In genomic region chr4:46356351-46357133, GRCm38 (mm10) we compare ENCODE assay signal across 9 mouse cellular contexts. TPM values are rescaled to one million over a fixed set of nuclear protein-coding genes. Genes with fewer than 3 reads are reported as not detected.
DNase-seq lines count a peak whose midpoint lies in the region; ATAC-seq and TF ChIP-seq lines count a peak whose summit lies in the region.
"Had no signal": no experiment of that assay in that cellular context is flagged by ENCODE, and none has a peak within 500 bp of the region (broad histone marks: within the 10 kb centered on the region; RNA-seq: fewer than 3 reads in every experiment).

No protein-coding gene starts in this region.

- WGBS in forebrain, postnatal 0 days, result 51% methylated on average over 12 of the region's 12 CpGs
- WGBS in forebrain, embryonic 15.5 days, result 48% methylated on average over 12 of the region's 12 CpGs
- WGBS in lung, adult 2 months, result 47% methylated on average over 12 of the region's 12 CpGs

- H3K9ac ChIP-seq in forebrain, postnatal 0 days, result no peak overlapping the region
- no peak overlapping the region for H3K9ac ChIP-seq in forebrain, embryonic 15.5 days (replicated peaks)
- H3K9ac ChIP-seq: limb, embryonic 15.5 days had no signal

- H3K4me2 ChIP-seq in forebrain, postnatal 0 days (ENCODE audit: low read depth), result no peak overlapping the region
- no peak overlapping the region for H3K4me2 ChIP-seq in forebrain, embryonic 15.5 days (replicated peaks)
- H3K4me2 ChIP-seq: limb, embryonic 15.5 days had no signal

- intact Hi-C loops in heart, postnatal 14 days (cut with DNase I), result no loop called here

- TF ChIP-seq POLR2A in lung, adult 2 months (IDR thresholded peaks at IDR 0.05; ENCODE audit: borderline replicate concordance, extremely low read depth, low read depth, low read length), result no peak

- DNase-seq in forebrain, postnatal 0 days, result no peak
- DNase-seq in urinary bladder, postnatal 14 days (ENCODE audit: low spot score), result peak; percentile 65
- no peak for DNase-seq in urinary bladder, postnatal 10 days (ENCODE audit: low spot score)
- peak; percentile 61 to 74 for DNase-seq in heart, postnatal 14 days
- peak; percentile 55 for DNase-seq in lung, adult 2 months
- DNase-seq in spleen, postnatal 14 days (ENCODE audit: low spot score in 2 of 2), result peak; percentile 29 to 60

- H3K4me3 ChIP-seq in forebrain, postnatal 0 days (ENCODE audit: low read depth, low read length), result no peak overlapping the region
- no peak overlapping the region for H3K4me3 ChIP-seq in forebrain, embryonic 15.5 days
- no peak overlapping the region for H3K4me3 ChIP-seq in lung, adult 2 months (replicated peaks; ENCODE audit: extremely low read depth, low read depth, low read length)
- H3K4me3 ChIP-seq: limb, embryonic 15.5 days had no signal

- no peaks in the 10 kb centered on the region for H3K36me3 ChIP-seq in forebrain, postnatal 0 days (ENCODE audit: insufficient read depth)
- no peaks in the 10 kb centered on the region for H3K36me3 ChIP-seq in forebrain, embryonic 15.5 days
- H3K36me3 ChIP-seq: limb, embryonic 15.5 days had no signal

- peak; percentile 75 for TF ChIP-seq CTCF in forebrain, postnatal 0 days (IDR thresholded peaks at IDR 0.05; ENCODE audit: low read depth)
- peak; percentile 67 for TF ChIP-seq CTCF in lung, adult 2 months (IDR thresholded peaks at IDR 0.05; ENCODE audit: insufficient read depth, low read length)

- peaks cover 10% of the 10 kb centered on the region for H3K27me3 ChIP-seq in forebrain, postnatal 0 days (ENCODE audit: insufficient read depth, low read length)
- peaks cover 19% of the 10 kb centered on the region; the same call in 1 of the 2 replicates for H3K27me3 ChIP-seq in forebrain, embryonic 15.5 days

- H3K4me1 ChIP-seq in forebrain, postnatal 0 days (ENCODE audit: insufficient read depth), result no peaks in the 10 kb centered on the region
- no peaks in the 10 kb centered on the region for H3K4me1 ChIP-seq in forebrain, embryonic 15.5 days
- H3K4me1 ChIP-seq in lung, adult 2 months (ENCODE audit: control insufficient read depth, insufficient read depth, low read length), result no peaks in the 10 kb centered on the region

- H3K9me3 ChIP-seq in forebrain, postnatal 0 days (ENCODE audit: low read length), result no peaks in the 10 kb centered on the region
- H3K9me3 ChIP-seq in forebrain, embryonic 15.5 days, result no peaks in the 10 kb centered on the region
- H3K9me3 ChIP-seq: limb, embryonic 15.5 days had no signal

- no peak for ATAC-seq in forebrain, postnatal 0 days
- no peak for ATAC-seq in forebrain, embryonic 15.5 days (replicated peaks)
- peak; percentile 76 for ATAC-seq in common myeloid progenitor, adult 5-6 weeks (replicated peaks; ENCODE audit: low read depth, poor library complexity, severe bottlenecking)

- no peak overlapping the region for H3K27ac ChIP-seq in forebrain, postnatal 0 days (ENCODE audit: low read depth, low read length)
- H3K27ac ChIP-seq in forebrain, embryonic 15.5 days (replicated peaks), result no peak overlapping the region
- H3K27ac ChIP-seq: limb, embryonic 15.5 days had no signal

RNA-seq across cellular contexts. Expression of gene Foxe1, which starts 13.1 kb away (rescaled TPM):
- 0.05 TPM in 1 of 2 replicates, not detected in the other for total RNA-seq in forebrain, postnatal 0 days (2014; rRNA removed)
- not detected in 2 replicates for polyA plus RNA-seq in forebrain, postnatal 0 days (2015; fragmentation: Nextera tagmentation; extraction: Ambion mirVana)
- polyA plus RNA-seq in forebrain, embryonic 15.5 days (2015; fragmentation: Nextera tagmentation; extraction: Ambion mirVana), result not detected in 2 replicates
- 0.34 TPM in 1 of 2 replicates, not detected in the other for total RNA-seq in common myeloid progenitor, adult 5-6 weeks (2017)
- not detected for total RNA-seq in heart, postnatal 14 days (2021)
- 1.6 TPM in 1 of 2 replicates, not detected in the other for polyA plus RNA-seq in lung, adult 2 months (2012; rRNA removed)

RNA-seq across cellular contexts. Expression of gene Trmo, which starts 32.7 kb away (rescaled TPM):
- total RNA-seq in forebrain, postnatal 0 days (2014; rRNA removed), result 9.0 and 10.4 TPM in 2 replicates
- 6.5 and 6.7 TPM in 2 replicates for polyA plus RNA-seq in forebrain, postnatal 0 days (2015; fragmentation: Nextera tagmentation; extraction: Ambion mirVana)
- polyA plus RNA-seq in forebrain, embryonic 15.5 days (2015; fragmentation: Nextera tagmentation; extraction: Ambion mirVana), result 11.5 and 12.7 TPM in 2 replicates
- 9.7 and 17.0 TPM in 2 replicates for total RNA-seq in common myeloid progenitor, adult 5-6 weeks (2017)
- 1 to 10 TPM; 4.3 to 4.8 TPM for total RNA-seq in heart, postnatal 14 days (2021)
- polyA plus RNA-seq in lung, adult 2 months (2012; rRNA removed), result 4.3 and 5.5 TPM in 2 replicates

RNA-seq across cellular contexts. Expression of gene Hemgn, which starts 56.8 kb away (rescaled TPM):
- total RNA-seq in forebrain, postnatal 0 days (2014; rRNA removed), result not detected in 2 replicates
- not detected in 2 replicates for polyA plus RNA-seq in forebrain, postnatal 0 days (2015; fragmentation: Nextera tagmentation; extraction: Ambion mirVana)
- 0.24 TPM in 1 of 2 replicates, not detected in the other for polyA plus RNA-seq in forebrain, embryonic 15.5 days (2015; fragmentation: Nextera tagmentation; extraction: Ambion mirVana)
- 64.2 and 76.9 TPM in 2 replicates for total RNA-seq in common myeloid progenitor, adult 5-6 weeks (2017)
- under 1 TPM; 0.54 to 0.60 TPM for total RNA-seq in heart, postnatal 14 days (2021)
- not detected in 2 replicates for polyA plus RNA-seq in lung, adult 2 months (2012; rRNA removed)

Comparison
In these comparisons a context has a peak if more than half of its experiments do, and no peak if none do; other contexts are left out.
1. DNase-seq: peak in urinary bladder, postnatal 14 days (single experiment), heart, postnatal 14 days (2 of 2), lung, adult 2 months (single experiment) and spleen, postnatal 14 days (2 of 2); none in forebrain, postnatal 0 days (single experiment) and urinary bladder, postnatal 10 days (single experiment).
2. RNA of gene Hemgn, which starts 56.8 kb away (total RNA-seq): 64.2 to 76.9 TPM in common myeloid progenitor, adult 5-6 weeks; 0.54 to 0.60 TPM in heart, postnatal 14 days and not detected in forebrain, postnatal 0 days; every median in the first group is over 10 times any median in the second.